Mouse (Mus musculus) embryonic stem cell, embryonic (primary cell): Measurements from ENCODE around the gene 1700025G04Rik.

Source experiments
- CTCF ChIA-PET, 4 experiments: fragments of 300-600 bp in 2 of 4; fragments of 350-600 bp in 2 of 4; sonication (Branson Sonifier 250); formaldehyde crosslinking; loops; one replicate each; lab custom pipeline; 2022; ENCODE audit warnings: inconsistent platforms in 2 of 4; lab: Charles Lee
- POLR2A ChIA-PET, 4 experiments: fragments of 300-600 bp in 2 of 4; fragments of 350-600 bp in 2 of 4; sonication (Branson Sonifier 250); formaldehyde crosslinking; loops; one replicate each; lab custom pipeline; 2022; ENCODE audit warnings: antibody characterized with exemption in 4 of 4, inconsistent platforms in 1 of 4; lab: Charles Lee

1700025G04Rik gene

DNA sequence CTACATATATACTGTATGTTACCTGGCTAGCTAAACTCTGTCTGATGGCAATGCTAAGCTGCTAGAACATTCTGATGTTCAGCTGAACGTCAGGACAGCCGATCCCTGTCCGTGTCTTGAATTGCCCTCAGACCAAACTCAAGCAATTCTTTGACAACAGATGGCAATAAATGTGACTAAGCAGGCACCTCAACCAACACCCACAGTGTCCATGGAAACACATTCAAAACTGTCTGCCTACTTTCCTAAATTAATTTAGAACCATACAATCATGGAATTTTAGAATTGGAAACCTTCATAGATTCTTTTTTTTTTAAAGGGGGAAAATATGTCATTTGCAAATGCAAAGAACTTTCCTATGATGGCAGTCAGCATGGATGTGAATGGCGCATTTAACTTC lies 41.6 kb downstream of the 1700025G04Rik start:
- ChIA-PET POLR2A (no interaction called here), CTCF (no interaction called here)

DNA sequence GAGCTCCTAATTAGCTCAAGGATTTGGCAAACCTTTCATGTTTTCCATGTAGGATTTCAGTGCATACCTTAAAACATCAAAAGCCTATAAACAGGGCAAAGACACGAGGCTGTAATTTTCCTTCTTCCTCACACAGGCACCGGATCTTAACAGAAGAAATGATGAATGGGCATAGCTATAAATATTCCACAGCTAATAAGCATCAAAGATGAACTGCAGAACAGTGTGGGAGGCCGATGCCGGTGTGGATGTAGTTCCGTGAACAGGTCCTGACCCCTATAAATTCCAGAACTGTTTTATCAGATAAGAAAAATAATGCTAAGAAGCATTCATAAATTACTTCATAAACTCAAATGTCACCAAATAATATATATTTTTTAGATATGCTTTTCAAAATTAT lies 42.5 kb downstream of the 1700025G04Rik start:
- POLR2A ChIA-PET = no interaction called here
- CTCF ChIA-PET = no interaction called here

DNA sequence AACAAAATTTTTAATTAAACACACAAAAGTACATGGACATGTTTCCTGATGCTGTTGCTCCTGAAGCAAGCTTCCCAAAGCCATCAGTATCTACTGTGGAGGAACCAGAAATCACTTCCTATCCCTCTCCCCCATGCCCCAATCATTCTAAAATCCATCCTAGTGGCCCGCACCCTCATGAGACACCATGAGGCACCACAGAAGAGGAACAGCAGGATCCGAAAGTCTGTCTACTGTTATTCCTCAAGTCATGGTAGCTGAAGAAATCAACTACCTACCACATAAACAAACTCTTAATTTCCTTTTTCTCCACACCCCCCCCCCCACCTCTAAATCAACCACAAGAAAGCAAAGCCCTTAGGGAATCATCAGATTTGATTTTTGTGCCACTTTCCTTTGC lies 46.5 kb downstream of the 1700025G04Rik start:
- CTCF ChIA-PET = no interaction called here
- POLR2A ChIA-PET = no interaction called here

DNA sequence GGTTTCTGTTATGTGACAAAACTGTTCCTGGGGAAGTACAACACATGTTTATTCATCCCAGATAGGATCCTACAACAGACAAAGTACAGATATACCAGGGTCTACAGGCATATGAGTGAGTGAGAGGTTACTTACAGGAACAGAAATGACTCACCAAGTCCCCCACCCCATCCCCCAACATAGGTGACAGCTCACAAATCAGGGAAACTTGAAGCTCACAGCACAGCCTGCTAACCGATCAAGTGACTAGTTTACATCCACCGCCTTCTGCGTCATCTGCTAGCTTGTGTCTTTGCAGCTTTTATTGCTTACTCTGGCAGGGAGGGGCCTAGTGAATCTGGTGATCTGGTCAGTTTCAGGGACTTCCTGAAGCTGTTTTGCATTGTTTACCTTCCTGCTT lies 47.5 kb downstream of the 1700025G04Rik start:
- ChIA-PET POLR2A (interaction anchor here in 1 of 4 experiments (0.6 kb wide), 1 partner anchor 19 kb away, joined by 3 read pairs; no protein-coding TSS in a partner anchor), CTCF (interaction anchor here in 1 of 4 experiments (0.6 kb wide), 1 partner anchor 8 kb away, joined by 3 read pairs; no protein-coding TSS in a partner anchor)

DNA sequence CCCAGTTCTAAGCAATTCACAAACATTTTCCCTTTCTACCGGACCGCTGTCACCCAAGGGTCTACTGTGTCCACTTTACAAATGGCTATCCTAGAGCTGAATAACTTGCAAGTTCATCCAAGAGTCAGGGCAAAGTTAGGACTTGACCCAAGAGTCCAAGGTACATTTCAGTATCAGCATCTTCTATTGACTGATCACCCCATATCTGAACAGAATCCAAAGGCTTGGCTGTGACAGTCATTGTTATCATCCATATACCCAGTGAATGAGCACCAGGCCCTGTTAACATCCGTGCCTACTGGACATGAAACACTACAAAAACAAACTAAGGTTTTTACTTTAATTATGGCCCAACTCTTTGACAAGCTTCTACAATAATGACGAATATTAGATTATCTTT lies 48.9 kb downstream of the 1700025G04Rik start:
- ChIA-PET POLR2A (interaction anchor here in 1 of 4 experiments (0.5 kb wide), 1 partner anchor 50 kb away, joined by 4 read pairs; no protein-coding TSS in a partner anchor), CTCF (no interaction called here)

DNA sequence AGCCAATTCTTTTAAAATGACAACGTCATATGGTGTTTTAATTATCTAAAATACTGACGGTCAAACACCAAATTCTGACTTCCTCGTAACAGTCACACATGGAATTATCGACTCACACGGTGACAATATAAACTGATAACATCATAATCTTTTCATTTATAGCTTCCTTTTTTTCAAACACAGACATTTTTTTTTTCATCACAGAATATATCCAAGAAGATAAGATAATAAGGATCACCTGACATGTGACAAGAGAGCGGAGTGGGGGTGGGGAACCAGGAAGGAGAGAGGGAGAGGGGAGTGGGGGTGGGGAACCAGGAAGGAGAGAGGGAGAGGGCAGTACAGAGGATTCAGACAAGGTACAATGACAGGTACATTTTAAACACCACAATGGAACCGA lies 49.9 kb downstream of the 1700025G04Rik start:
- CTCF ChIA-PET = no interaction called here

DNA sequence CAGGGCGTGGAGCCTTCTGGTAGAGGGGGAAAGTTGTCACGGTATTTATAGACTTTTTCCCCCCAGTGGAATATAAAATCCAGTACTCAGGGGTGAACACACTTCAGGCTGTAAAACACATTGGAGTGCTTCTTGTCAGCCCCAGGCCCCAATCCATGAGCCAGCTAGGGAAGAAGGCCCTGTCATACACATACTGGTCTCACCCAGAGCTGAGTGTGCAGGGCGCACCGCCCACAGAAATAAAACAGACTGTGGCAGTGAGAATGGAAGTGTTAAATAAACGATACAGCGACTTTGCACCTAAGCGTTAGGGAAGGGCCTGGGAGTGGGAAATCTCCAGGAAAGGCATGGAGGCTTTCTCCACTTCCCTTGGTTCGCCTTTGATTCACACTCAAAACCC lies 50.3 kb downstream of the 1700025G04Rik start:
- ChIA-PET CTCF (no interaction called here), POLR2A (interaction anchor here in 1 of 4 experiments (0.5 to 1.5 kb wide), 5 partner anchors 11 to 690 kb away, joined by 3 to 5 read pairs (median 4); no protein-coding TSS in a partner anchor)

More for the DNA sequence above, 49.9 kb downstream of the 1700025G04Rik start:
- POLR2A ChIA-PET = interaction anchor here in 1 of 4 experiments (0.5 to 0.7 kb wide), 4 partner anchors 10 to 690 kb away, joined by 3 to 4 read pairs (median 4); no protein-coding TSS in a partner anchor

DNA sequence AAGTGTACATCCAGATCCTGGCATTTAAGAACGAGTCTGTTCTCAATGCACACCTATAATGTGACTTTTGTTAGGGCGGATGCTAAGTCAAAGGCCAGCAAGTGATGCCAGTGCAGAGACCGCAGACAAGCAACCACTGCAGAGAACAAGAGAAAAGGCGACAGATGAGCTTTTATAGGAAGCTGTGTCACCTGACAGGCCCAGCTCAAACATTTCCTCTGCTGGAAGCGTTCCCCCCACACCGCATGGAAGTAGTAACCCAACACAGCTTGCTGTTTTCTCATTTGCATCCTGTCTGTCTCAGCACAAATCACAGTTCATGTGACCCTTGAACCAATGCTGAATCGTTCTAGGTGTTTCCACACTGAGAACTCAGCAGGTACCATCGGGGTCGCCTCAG lies 51.8 kb downstream of the 1700025G04Rik start:
- POLR2A ChIA-PET = interaction anchor here in 1 of 4 experiments (0.7 to 1.5 kb wide), 2 partner anchors 13 to 67 kb away, joined by 3 to 5 read pairs; no protein-coding TSS in a partner anchor
- CTCF ChIA-PET = no interaction called here

DNA sequence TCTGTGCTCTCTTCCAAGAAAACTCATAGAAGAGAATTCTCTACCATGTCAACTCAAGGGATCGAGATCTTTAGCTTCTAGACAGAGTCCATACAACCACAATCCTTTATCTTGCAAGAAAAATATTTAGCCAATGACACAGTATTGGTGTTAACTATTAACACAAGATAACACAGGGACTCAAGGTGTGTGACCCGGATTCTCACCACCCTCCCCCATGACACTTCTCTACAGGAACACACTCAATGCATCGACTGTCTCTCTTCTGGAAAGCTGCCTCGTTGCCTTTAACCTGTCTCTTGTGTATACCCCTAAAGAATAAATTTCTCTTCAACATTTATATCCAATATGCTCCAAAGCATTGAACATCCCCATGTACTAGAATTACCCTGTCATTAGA lies 52.3 kb downstream of the 1700025G04Rik start:
- POLR2A ChIA-PET = interaction anchor here in 1 of 4 experiments (0.7 kb wide), 1 partner anchor 67 kb away, joined by 3 read pairs; no protein-coding TSS in a partner anchor
- CTCF ChIA-PET = no interaction called here

DNA sequence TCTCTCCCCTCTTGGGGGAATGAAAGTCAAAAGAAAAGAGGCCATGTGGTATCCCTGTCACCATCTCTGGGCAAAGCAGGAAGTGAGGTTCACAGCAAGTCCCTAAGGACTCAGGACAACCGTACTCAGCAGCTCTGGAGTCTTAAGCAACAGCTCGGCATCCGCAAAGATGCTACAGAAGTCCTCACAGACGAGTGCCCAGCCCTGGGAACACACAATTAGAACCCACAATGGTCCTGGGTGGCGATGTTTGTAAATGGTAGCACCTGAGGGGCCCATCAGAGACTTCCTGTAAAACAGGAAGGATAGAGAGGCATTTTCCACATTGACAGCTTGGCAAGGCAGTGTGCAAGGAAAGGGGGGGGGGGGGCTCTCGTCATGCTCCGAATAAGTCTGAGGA lies 55.2 kb downstream of the 1700025G04Rik start:
- POLR2A ChIA-PET = interaction anchor here in 1 of 4 experiments (0.7 kb wide), 1 partner anchor 529 kb away, joined by 6 read pairs; no protein-coding TSS in a partner anchor
- CTCF ChIA-PET = no interaction called here

DNA sequence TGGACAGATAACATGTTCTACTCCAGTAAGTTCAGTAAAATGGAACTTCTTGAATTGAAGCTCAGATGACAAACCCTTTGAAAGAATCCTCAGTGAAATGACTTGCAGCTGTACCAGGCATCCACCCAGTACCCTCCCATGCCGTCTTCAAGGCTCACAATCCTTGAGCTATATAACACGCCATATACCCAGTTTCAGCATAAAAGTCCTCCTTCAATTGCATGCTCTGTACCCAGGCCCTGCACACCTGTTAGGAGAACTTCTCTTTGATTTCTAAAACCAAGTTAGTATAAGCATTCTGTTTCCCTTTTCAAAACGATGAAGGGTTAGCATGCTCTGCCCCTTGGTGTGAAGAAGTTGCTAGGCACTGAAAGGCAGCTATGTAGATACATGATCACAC lies 56.2 kb downstream of the 1700025G04Rik start:
- POLR2A ChIA-PET = interaction anchor here in 1 of 4 experiments (0.6 kb wide), 1 partner anchor 205 kb away, joined by 4 read pairs; no protein-coding TSS in a partner anchor
- CTCF ChIA-PET = interaction anchor here in 1 of 4 experiments (0.6 kb wide), 1 partner anchor 16 kb away, joined by 4 read pairs; no protein-coding TSS in a partner anchor

DNA sequence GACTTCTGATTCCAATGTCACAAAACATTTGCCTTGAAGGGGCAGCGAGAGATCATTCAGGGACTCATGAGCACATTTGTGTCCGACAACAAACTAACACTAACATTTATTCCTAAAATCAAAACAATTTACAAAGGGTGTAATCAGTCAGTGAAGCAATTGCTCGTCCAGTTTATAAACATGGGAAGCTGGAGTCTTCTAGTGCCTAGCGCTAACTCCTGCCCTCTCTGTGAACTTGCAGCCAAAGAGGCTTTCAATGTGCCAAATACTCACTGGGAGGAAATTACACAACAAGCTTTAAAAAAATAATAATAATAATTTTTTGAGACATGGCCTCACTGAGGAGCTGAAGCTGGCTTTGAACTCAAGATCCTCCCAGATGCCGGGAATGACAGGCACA lies 57.8 kb downstream of the 1700025G04Rik start:
- ChIA-PET CTCF (no interaction called here), POLR2A (no interaction called here)

DNA sequence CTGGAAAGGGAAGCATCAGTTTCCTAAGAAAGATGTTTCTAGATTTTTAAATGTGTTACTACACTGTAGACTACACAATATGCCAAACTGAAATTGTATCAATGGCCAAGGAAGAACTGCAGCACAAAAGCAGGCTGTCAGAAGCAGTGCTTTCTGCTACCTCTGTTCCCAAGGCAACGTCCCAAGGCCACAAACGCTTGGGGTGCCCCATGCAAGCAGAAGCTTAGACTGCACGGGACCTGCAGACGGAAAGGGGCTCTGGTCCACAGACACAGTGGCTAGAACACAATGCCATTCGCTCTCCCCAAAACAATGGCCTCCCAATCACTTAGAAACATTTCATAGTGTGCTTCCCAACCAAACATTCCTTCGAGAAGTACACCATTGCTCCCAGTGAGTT lies 59.4 kb downstream of the 1700025G04Rik start:
- ChIA-PET POLR2A (no interaction called here), CTCF (interaction anchor here in 1 of 4 experiments (0.7 kb wide), 1 partner anchor 67 kb away, joined by 3 read pairs; no protein-coding TSS in a partner anchor)

DNA sequence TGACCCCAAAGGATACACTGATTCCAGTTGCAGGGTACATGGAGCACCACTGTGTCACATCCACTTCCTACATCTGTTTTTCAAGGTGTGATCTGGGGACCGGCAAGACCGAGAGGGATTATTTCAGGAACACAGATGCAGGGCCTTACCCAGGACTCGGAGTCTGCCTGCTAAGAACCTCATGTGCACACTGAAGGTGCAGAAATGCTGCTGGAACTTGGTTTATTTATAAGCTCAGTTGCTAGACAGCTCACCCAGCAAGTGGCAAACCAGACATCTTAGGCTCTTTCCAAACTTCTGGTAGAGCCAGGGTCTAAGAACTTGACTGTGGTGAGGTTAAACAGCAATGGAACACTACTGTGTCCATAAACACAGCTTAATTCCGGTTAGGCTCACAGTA lies 61.2 kb downstream of the 1700025G04Rik start:
- CTCF ChIA-PET = no interaction called here
- POLR2A ChIA-PET = no interaction called here

DNA sequence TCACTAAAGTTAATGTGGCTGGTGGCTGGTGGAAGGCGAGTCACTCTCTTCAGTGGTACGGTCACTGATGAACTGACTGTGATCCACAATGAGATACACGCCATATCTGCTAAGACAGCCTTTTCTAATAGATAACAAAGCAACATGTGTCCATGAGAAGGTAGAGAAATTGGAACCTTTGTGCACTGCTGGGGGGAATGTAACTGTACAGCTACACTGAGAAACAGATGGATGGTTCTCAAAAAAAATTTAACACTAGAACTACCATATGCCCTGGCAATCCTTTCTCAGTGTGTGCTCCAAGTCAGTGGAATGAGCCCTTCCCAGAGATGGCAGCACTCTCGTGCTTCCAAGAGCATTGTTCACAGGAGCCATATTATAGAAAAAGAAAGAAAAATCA lies 63.2 kb downstream of the 1700025G04Rik start:
- ChIA-PET POLR2A (no interaction called here), CTCF (no interaction called here)

DNA sequence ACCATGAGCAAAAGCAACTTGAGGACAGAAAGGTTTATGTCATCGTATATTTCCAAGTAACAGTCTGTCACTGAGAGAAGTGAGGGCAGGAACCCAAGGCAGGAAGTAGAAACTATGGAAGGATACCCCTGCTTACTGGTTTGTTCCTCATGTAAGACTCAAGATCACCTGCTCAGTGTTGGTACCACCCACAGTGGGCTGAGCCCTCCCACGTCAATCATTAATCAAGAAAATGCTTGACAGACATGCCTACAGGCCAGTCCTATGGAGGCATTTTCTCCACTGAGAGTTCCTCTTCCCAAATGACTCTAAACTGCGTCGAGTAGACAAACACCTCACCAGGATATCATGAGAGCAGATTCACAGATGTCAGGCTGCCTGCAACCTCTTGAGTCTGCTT lies 64.6 kb downstream of the 1700025G04Rik start:
- ChIA-PET CTCF (no interaction called here), POLR2A (no interaction called here)

DNA sequence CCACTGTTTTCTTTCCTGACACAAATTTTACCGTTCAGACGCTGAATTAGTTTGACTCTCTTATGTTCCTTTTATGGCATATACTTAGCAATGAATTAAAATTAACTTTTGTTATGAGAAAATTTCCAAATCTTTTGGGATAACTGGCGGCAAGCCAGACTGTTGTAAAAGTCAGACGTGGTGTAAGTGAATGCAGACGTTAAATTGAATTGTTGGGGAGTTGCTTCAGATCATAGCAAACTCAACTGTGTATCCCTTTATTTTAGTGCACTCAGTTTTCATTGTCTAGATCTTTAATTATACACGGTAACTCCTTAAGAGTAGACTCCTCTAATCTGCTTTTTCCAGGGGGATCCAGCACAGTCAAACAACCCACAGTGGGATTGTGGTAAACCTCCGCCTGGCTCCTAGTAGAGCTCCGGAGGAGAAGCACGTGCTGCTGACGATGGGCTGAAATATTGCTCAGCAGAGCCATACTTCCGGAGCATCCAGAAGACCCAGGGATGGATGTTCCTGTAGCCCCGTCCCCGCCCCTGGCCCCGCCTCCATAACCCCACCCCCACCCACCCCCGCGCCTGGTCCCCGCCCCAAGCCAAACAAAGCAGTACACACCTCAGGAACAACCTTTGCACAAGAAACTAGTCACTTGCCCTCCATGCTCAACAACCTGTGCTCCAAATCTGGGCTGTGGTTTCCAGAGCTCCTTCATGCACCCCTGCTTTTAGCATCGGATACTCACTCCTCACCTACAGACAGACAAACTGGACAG lies 65.7 kb downstream of the 1700025G04Rik start:
- ChIA-PET CTCF (no interaction called here), POLR2A (no interaction called here)

DNA sequence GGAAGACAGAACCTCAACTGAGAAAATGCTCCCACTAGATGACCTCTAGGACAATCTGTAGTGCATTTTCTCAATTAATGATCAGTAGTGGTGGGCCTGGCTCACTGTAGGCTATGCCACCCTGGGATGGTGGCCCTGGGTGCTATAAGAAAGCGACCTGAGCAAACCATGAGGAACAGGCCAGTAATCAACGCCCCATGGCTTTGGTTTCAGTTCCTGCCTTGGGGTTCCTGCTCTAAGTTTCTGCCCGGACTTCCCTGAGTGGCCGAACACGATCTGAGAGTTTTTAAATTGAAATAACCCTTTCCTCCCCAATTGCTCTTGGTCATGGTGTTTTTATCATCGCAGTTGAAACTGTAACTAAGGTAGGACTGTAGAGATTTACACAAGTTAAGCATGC lies 69.1 kb downstream of the 1700025G04Rik start:
- CTCF ChIA-PET = no interaction called here
- POLR2A ChIA-PET = no interaction called here

DNA sequence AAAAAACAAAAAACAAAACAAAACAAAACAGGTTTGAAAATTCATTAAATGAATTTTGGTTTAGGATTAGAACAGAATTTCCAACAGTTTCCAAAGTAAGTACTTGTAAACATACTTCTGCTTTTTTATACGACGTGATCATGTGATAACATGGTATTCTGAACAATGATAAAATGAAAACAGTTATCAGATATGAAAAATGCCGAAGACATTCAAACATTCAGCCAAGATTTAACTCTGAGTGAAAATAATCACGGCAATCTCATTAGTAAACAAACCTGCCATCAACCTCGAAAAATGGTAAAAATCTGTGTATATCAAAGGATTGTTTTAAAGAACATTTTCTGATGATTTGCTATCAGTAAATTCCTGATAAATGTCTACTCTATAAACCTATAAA lies 69.9 kb downstream of the 1700025G04Rik start:
- POLR2A ChIA-PET = interaction anchor here in 1 of 4 experiments (0.5 kb wide), 1 partner anchor 1397 kb away, joined by 8 read pairs; no protein-coding TSS in a partner anchor
- CTCF ChIA-PET = no interaction called here

DNA sequence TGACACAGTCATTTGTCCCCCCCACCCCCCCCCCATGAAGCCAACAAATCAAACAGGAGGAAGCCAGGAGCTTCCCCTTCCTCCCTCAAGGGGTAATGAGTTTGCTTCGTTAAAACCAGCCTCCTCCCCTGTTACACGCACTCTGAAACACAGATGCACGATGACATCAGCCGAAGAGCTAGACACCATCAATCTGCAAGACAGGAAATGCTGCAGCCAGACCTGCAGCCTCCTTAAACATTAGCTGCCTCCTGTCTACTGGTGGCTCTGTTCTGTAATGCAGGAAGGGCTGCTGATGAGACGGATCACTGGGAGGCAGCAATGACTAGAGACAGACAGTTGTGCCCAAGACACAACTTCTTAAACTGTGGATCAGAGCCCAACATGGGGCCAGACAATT lies 70.7 kb downstream of the 1700025G04Rik start:
- POLR2A ChIA-PET = no interaction called here
- CTCF ChIA-PET = no interaction called here
